Mouse (Mus musculus): ENCODE measurements around the gene Ccr6.
"Not testable (repeated sequence)": the region's sequence is repeated elsewhere in the genome, so short reads cannot be mapped to it uniquely, and the experiment has no call there.

- not testable (repeated sequence) for TF ChIP-seq CTCF (IDR thresholded peaks at IDR 0.05; ENCODE audit: extremely low read depth, insufficient read depth, insufficient read length, insufficient replicate concordance); POLR2A (IDR thresholded peaks at IDR 0.05; ENCODE audit: low read depth, low read length)
These were observed 30.6 kb upstream of the Ccr6 start for GRCm38 (mm10) chr17:8205221-8205631.

All from spleen, adult 2 months (tissue).